Mouse (Mus musculus) splenic B cell, adult 2 months (primary cell): ENCODE data around the gene Adgrg3.
A peak's percentile ranks its signal among the peaks of the same experiment; 100 is the strongest.

Source experiments
- DNase-seq: peaks from one replicate; pipeline ENCODE4 v3.0.0-alpha.2; 2011; ENCODE audit warnings: low read depth, low spot score
- H3K27me3 ChIP-seq: 2 replicates; pipeline ENCODE4 v1.6.1; 2012; ENCODE audit warnings: mild to moderate bottlenecking, low read length, moderate library complexity, mixed read lengths; ENCODE audit not compliant: control insufficient read depth, poor library complexity, insufficient read depth, severe bottlenecking
- H3K36me3 ChIP-seq: 2 replicates; pipeline ENCODE4 v1.6.1; 2012; ENCODE audit warnings: mild to moderate bottlenecking, low read length, moderate library complexity, mixed read lengths; ENCODE audit not compliant: control insufficient read depth, poor library complexity, insufficient read depth, severe bottlenecking

Gene Adgrg3

DNA sequence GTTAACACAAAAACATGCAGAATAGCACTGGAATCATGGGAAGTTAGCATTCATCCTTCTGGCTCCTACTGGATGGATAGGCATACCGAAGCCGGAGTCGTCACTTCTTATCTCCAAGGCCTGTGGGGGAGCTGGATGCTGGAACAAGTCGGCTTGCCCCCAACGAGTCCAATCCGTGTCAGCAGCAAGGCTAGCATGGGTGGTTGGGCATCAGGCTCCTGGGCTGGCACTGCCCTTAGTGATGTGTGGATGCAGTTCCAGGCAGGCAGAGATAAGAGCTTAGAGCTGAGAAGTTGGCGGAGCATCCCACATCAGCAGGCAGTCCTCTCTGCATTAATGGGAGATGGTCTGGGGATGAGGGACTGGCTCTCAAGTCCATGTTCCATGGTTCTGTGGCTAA, 29.9 kb upstream of the Adgrg3 start:
- H3K36me3 ChIP-seq, result no peaks in the 10 kb centered on the region
- no peak for DNase-seq
- no peaks in the 10 kb centered on the region for H3K27me3 ChIP-seq

DNA sequence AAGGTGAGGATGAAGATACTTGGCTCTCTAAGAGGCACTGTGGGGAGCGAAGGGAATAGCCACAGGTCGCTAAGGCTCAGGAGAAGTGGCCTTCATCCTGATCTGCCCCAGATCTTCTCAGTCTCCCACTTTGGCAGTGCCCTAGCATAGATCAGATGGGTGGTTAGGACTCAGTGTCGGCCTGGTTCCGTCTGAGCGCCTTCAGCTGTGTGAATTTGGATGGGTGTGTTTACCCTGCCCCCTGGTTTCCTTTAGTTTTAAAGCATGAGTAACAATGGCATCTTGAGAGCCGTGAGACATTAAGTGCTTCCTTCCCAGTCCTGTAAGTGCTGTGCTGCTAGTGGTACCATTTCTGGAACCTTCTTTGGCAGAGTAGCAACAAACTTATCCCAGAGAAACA, 28.9 kb upstream of the Adgrg3 start:
- DNase-seq, result peak; percentile 51
- H3K36me3 ChIP-seq, result no peaks in the 10 kb centered on the region
- H3K27me3 ChIP-seq, result no peaks in the 10 kb centered on the region

DNA sequence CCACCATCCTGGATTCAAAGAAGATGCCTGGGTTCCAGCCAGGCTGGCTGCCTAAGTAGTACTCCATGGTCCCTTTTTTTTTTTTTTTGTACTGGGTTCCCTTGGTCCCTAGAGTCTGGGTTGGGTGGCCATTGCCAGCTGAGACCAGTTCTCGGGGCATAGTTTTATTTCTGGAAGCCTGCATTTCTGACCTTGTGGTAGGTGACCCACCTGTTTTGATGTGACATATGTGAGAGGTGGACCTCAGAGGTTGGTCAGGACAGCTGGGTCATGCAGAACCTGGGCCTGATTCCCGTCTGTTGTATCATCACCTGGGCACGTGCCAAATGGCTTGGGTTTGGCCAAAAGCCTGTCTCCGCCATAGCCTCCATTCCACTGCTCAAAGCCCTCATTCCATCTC, 27.8 kb upstream of the Adgrg3 start:
- no peak for DNase-seq
- Histone ChIP-seq H3K36me3 (no peaks in the 10 kb centered on the region), H3K27me3 (no peaks in the 10 kb centered on the region)

DNA sequence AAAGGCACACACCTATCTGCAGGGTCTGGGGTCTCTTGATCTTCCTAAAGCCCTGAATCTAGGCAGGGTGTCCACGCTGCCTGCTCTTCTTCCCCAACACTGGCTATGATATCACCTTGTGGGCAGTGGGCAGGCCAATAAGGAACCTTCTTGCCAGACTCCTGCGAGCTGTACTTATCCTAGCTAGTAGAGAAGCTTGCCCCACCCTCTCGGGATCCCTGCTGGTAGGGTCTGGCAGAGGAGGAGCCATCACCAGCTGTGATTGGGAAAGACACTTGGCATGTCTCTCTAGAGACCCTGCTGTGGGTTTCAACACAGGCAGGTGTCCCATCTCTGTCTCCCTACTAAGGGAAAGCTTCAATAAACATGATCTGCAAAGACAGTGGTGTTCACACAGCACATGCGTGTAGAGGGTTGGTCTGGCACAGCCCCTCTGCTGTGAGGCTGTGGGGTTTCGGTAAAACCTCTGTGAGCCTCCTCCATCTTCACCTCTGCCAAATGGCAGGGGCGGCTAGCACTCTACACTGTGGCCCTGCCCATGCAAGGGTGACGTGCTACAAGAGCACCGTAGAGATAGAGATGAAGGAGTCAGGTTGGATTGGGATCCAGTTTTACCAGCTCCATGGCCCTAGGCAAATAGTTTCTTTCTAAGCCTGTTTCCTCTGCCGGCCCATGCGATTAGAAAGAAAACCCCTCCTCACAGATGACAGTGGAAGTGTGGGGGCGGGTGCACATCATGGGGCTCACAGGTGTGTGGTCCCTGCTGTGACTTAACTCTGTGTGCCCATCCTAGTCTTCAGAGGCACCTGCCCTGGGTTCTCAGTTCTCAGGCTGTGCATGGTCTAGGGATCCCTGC, 26.7 kb upstream of the Adgrg3 start:
- DNase-seq, result peak; percentile 42
- no peaks in the 10 kb centered on the region for H3K27me3 ChIP-seq
- no peaks in the 10 kb centered on the region for H3K36me3 ChIP-seq

DNA sequence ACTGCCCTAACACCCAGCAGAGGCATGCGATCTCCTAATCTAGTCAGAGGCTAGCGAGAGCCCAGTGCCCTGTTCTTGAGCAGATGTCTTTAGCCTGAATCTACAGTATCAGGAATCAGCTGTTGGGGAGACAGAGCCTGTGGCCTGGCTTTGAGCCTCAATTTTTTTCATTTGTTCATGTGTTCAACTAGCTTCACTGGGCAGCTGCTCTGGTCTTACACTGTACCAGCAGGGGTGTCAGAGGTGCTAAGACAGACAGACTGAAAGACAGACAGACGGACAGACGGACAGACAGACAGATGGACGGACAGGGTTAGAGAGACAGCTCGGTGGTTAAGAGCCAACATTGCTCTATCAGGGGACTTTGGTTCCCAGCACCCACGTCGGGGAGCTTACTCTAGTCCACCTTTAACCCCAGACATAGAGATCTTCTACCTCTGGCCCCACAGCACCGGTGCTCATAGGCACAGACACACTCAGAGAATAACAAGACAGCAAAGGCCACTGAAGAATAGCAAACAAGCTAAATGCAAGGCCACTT, 26.0 kb upstream of the Adgrg3 start:
- no peaks in the 10 kb centered on the region for H3K36me3 ChIP-seq
- no peak for DNase-seq
- no peaks in the 10 kb centered on the region for H3K27me3 ChIP-seq

DNA sequence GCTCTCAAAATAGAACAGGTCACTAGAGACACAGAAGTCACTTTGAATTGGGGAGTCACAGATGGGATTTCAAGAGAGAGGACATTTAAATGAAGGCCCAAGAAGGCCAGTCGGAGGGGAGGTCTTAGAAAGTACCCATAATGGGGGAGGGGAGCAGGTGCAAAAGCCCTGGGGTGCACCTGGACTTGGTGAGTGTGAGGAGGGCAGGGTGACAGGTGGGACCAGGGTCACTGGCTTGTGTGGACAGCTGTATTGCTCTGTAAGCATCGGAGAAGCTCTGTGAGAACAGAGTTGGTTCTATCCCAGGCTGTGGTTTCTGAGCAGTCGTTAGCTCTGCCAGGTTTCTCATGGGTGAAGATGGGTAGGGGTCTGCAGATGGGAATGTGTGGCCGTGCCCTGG, 25.5 kb upstream of the Adgrg3 start:
- DNase-seq, result no peak
- Histone ChIP-seq H3K36me3 (no peaks in the 10 kb centered on the region), H3K27me3 (no peaks in the 10 kb centered on the region)

DNA sequence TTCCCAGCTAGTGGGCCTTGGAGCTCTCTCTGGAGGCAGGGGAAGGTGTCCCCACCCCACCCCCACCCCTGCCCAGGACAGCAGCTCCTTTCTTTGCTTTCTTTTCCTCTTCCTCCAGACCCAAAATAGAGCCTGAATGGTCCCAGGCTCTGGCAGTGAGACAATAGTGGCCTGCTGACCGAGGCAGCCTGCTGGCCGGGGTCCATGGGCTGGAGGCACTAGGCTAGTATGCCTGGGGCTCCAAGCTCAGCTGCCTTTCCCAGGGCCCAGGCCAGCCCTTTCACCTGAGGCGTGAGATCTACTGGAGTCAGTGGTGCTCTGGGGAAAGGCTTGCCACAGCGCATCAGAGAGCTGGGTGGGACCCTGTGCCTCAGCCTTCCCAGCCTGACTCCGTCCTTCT, 25.0 kb upstream of the Adgrg3 start:
- H3K36me3 ChIP-seq, result no peaks in the 10 kb centered on the region
- DNase-seq, result no peak
- H3K27me3 ChIP-seq, result no peaks in the 10 kb centered on the region

DNA sequence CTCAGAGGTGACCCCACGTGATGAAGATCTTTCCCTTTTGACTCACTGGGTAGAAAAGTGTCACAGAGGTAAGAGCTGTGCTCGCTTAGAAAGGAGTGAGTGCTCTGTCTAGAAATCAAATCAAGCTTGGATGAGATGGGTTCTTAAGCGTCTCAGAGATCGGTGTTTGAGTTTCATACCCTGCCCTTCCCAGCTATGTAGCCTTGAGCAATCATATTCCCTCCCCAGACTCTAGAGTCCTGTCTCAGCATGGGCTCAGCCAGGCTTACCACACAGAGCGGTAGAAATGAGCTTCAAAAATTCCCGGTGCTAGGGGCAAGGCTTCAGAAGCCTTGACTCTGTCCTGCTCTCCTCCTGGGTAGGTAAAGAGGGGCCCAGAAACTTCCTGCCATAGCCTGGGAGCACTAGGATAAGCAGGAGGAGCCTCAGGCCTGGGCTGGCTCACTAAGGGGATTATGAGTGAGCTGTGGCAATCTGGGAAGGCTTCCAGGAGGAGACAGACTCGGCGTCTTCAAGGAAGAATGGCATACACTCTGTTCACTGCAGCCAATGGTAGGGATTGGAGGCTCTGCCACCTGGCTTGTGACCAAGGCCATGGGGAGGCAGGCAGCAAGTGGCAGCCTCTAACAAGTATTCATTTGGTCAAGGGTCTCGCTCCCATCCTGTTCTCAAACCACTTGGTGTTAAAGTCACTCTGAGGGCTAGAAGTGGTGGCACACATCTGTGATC, 24.3 kb upstream of the Adgrg3 start:
- Histone ChIP-seq H3K27me3 (no peaks in the 10 kb centered on the region), H3K36me3 (no peaks in the 10 kb centered on the region)
- no peak for DNase-seq

DNA sequence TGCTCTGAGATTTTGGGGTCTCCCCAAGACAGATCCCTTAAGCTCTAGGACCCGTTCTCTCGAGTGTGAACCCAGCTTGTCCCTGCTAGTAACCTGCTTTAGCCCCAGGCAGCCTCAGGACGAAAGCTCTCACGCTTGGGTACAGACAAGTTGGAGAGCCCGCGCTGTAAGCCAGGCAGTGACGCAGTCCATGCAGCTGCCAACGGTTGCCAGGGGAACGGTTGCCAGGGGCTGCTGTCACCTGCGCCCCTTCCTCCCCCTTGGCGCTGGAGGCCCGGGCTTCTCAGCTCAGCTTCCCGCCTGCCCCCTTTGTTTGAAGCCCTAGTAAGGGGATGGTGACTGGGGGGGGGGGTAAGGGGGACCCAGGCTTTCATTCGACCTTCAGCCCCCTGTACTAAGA, 23.5 kb upstream of the Adgrg3 start:
- peak; percentile 50 for DNase-seq
- Histone ChIP-seq H3K27me3 (no peaks in the 10 kb centered on the region), H3K36me3 (no peaks in the 10 kb centered on the region)

DNA sequence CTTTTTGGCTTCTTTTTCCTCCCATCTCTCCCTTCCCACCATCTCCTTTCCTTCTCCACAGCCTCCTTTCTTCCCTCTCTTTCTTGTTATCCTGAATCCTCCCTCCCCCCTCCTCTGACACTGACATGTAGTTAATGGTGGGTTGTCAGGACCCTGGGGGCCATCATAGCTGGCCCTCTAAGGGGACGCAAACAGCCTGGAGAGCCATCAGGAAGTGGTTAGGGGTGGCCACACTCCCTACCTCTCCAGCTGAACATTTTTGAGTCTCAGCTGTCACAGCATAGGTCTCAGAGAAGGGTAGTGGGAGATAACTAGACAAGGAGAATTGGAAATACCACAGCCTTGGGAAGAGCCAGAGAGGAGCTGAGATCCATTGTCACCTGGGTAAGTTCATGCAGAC, 23.0 kb upstream of the Adgrg3 start:
- H3K36me3 ChIP-seq, result no peaks in the 10 kb centered on the region
- no peaks in the 10 kb centered on the region for H3K27me3 ChIP-seq
- no peak for DNase-seq

DNA sequence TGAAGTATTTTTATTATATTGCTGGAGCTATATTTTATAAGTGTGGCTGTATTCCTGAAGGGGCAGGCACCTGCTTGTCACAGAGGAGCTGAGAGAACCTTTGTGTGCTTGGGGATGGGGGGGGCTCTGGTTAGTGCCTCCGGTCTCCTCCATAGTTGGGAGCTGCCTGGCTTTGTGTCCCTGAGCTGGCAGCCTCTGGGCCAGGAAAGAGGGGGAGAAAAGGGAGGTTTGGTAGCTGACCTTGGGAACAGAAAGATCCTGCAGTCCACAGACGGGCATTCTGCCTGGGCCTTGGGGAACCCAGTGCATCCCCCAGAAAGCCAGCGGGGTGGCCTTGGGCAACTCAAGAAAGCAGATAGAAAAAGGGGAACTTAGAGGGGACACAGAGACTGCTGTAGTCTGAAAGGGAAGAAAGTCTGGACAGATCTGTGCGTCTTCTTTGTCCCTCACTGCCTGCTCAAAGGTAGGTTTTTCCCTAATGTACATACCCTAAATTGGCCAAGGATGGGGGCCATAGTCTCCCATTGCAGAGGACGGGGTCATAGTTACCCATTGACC, 22.1 kb upstream of the Adgrg3 start:
- H3K36me3 ChIP-seq, result no peaks in the 10 kb centered on the region
- DNase-seq, result no peak
- no peaks in the 10 kb centered on the region for H3K27me3 ChIP-seq

DNA sequence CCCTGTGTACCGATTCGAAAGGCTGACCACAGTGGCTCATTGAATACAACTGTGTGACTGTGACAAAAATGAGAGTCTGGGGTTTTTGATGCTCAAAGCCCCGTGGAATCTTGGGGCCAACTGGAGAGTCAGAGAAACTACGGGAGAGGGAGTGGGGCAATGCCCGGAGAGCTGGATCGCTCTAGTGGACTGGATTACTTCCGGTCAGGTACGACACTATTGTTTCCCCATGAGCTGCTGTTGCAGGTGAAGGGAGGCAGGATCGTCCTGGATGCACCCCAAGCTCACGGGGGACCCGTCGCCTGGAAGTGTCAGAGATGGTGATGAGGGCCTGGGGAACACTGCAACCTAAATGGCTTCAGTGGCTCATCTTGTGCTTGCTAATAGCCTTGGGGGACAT, 21.5 kb upstream of the Adgrg3 start:
- no peak for DNase-seq
- no peaks in the 10 kb centered on the region for H3K36me3 ChIP-seq
- H3K27me3 ChIP-seq, result no peaks in the 10 kb centered on the region

DNA sequence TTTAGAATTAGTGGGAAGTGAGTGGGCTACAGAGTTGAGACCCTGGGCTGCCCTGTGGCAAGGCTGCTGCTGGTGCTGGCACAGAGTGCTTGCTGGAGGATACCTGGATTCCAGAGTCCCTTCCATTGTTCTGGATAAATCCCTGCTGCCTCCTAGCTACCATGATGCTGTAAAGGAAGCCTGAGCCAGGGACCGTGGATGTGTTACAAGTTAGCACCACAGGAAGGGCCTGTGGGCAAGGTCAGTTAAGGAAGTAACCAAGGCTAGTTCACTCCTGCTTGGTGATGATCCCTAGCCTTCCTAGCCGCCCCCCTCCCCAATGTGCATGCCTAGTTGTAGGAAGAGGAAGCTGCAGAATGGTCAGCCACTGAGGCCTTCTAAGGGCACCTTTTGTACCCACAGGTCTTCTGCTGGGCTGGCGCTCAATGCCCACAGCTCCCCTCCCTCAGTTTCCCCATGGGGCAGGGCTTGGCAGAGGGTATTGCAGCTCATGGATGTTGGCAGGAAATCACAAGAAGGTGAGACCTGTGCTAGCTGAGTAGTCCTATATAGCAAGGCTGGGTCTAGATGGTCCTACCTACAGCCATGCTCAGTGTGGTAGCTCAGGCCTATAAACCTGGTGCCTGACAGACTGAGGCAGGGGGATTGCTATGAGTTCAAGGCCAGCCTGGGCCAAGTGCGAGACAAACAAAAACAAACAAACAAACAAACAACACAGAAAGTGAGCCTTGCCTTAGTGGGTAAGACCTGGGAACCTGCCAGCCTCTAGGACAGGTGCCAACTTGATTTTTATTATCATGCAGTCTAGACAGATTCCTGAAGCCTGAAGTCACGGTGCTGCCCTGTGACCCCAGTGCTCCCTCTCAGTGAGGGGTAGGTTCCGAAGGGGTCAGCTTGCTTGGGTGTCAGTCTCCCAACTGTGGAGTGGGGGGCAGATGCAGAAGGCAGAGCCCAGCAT, 20.3 kb upstream of the Adgrg3 start:
- no peaks in the 10 kb centered on the region for H3K27me3 ChIP-seq
- H3K36me3 ChIP-seq, result no peaks in the 10 kb centered on the region
- no peak for DNase-seq

DNA sequence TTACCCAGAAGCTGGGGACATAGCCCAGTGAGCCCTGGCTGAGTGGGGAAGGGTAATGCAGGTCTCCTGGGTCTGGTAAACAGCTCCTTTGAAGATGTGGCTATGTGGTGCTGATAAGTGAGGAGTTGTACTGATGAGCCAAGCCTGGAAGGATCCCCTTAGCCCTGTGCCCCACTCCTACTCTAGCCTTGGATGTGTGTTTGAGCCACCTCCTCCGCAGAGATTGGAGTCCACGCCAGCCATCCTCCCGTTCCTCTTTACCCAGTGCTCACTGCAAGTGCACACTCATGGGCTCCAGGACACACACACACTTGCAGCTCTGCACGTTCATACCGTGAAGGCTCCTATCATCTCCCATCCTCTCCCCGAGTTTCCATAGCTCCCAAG, 19.6 kb upstream of the Adgrg3 start:
- no peaks in the 10 kb centered on the region for H3K36me3 ChIP-seq
- DNase-seq, result no peak
- no peaks in the 10 kb centered on the region for H3K27me3 ChIP-seq
